ENCODE assay signal across 9 mouse cellular contexts in the genomic region with DNA sequence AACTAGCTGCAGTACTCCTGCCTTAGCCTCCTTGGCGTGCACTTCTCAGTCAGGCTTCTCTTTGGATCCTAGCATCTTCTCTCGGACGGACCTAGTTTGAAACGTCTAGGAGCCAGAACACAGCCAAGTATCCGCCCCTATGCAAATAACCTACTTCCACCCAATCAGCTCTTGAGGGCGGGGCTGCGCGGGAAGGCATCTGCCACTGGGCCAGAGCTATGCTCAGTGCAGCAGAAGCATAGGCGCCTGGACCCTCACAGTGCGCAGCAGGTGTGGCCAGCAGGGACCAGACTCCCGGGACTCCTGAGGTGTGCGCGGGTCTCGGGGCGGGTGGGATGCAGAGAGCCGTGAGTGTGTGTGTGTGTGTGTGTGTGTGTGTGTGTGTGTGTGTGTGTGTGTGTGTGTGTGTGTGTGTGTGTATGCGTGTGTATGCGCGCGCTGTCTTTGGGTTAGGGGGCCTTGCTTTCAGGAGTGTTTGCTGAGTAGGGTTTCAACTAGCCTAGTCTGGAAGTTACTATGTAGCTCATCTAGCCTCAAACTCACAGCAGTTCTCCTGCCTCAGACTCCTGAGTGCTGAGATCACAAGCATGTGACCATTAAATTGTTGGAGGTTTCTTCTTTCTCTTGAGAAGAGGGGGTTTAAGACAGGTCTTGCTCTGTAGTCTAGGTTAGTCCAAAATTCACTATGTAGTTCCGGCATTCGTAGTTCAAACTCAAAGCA. TPM values are rescaled to one million over a fixed set of nuclear protein-coding genes. Genes with fewer than 3 reads are reported as not detected.
DNase-seq lines count a peak whose midpoint lies in the region; ATAC-seq and TF ChIP-seq lines count a peak whose summit lies in the region.
"Had no signal": no experiment of that assay in that cellular context is flagged by ENCODE, and none has a peak within 500 bp of the region (broad histone marks: within the 10 kb centered on the region; RNA-seq: fewer than 3 reads in every experiment).

No protein-coding gene starts in this region.

- H3K27me3 ChIP-seq in MEL (ENCODE audit: control insufficient read depth in 1 of 2, insufficient read depth in 2 of 2, low read length in 2 of 2): no peaks in the 10 kb centered on the region
- no peaks in the 10 kb centered on the region for H3K27me3 ChIP-seq in forebrain, embryonic 14.5 days (replicated peaks; ENCODE audit: control insufficient read depth, insufficient read depth, low read length)

- peaks cover 0 to 7% of the 10 kb centered on the region in 2 experiments; a peak in 2 of 4 replicates for H3K4me1 ChIP-seq in MEL (ENCODE audit: control insufficient read depth in 1 of 2, insufficient read depth in 2 of 2, low read length in 2 of 2)
- no peaks in the 10 kb centered on the region for H3K4me1 ChIP-seq in forebrain, embryonic 14.5 days (ENCODE audit: control insufficient read depth, insufficient read depth, low read length)

- intact Hi-C loops in heart, postnatal 36 days (cut with DNase I): no loop called here
- intact Hi-C loops in left cerebral cortex, postnatal 10 days (cut with DNase I): no loop called here

- 13% methylated on average over 20 of the region's 22 CpGs for WGBS in forebrain, embryonic 14.5 days

- no peak for TF ChIP-seq POLR2A in MEL (IDR thresholded peaks at IDR 0.05; ENCODE audit: control insufficient read depth in 1 of 2, insufficient read depth in 1 of 2, low read depth in 1 of 2, low read length in 2 of 2, poor library complexity in 1 of 2)

- H3K36me3 ChIP-seq in MEL (ENCODE audit: control insufficient read depth in 1 of 2, insufficient read depth in 2 of 2, low read length in 2 of 2): no peaks in the 10 kb centered on the region; a peak in 1 of 4 replicates
- no peaks in the 10 kb centered on the region for H3K36me3 ChIP-seq in forebrain, embryonic 14.5 days (ENCODE audit: control insufficient read depth, insufficient read depth, low read length)

- no peaks in the 10 kb centered on the region for H3K79me2 ChIP-seq in MEL (ENCODE audit: control insufficient read depth, insufficient read depth, low read length, poor library complexity)

- ATAC-seq in forebrain, embryonic 14.5 days: peak; percentile 96
- ATAC-seq in megakaryocyte, adult 5-6 weeks (ENCODE audit: poor library complexity, severe bottlenecking): peak; percentile 99

- no peak overlapping the region for H3K27ac ChIP-seq in MEL (ENCODE audit: control insufficient read depth, low read depth, low read length)
- no peak overlapping the region for H3K27ac ChIP-seq in forebrain, embryonic 14.5 days (ENCODE audit: low read depth, low read length)
- H3K27ac ChIP-seq: layer of hippocampus, adult 2 months had no signal

- H3K9ac ChIP-seq in MEL (ENCODE audit: control insufficient read depth, low read depth, low read length, poor library complexity, severe bottlenecking): no peak overlapping the region
- H3K9ac ChIP-seq in forebrain, embryonic 14.5 days (ENCODE audit: low read length): 0 out of 2 replicates have a peak overlapping the region, but pooled peaks have one; percentile 17

- no peak for TF ChIP-seq RAD21 in MEL (IDR thresholded peaks at IDR 0.05; ENCODE audit: low read depth, low read length)

- peak; percentile 93 for DNase-seq in MEL (ENCODE audit: low read depth, low spot score)
- DNase-seq in adrenal gland, postnatal 25 days: peak; percentile 68
- peak; percentile 91 for DNase-seq in forebrain, embryonic 14.5 days (ENCODE audit: low spot score)
- DNase-seq in heart, postnatal 36 days: peak; percentile 21 to 47
- DNase-seq in left cerebral cortex, postnatal 10 days (ENCODE audit: extremely low spot score in 1 of 2, low spot score in 2 of 2): peak; percentile 55 to 86
- peak; percentile 79 to 85 for DNase-seq in right cerebral cortex, postnatal 10 days (ENCODE audit: low spot score in 2 of 2)
- peak; percentile 81 for DNase-seq in yolk sac, embryonic 10.5 days (ENCODE audit: low spot score)

- peak overlapping the region; percentile 31 for H3K4me2 ChIP-seq in forebrain, embryonic 14.5 days (ENCODE audit: low read length)

- no peak overlapping the region; a peak in 2 of 4 replicates for H3K4me3 ChIP-seq in MEL (ENCODE audit: control insufficient read depth in 1 of 2, insufficient read depth in 1 of 2, low read depth in 2 of 2, low read length in 2 of 2)
- H3K4me3 ChIP-seq in forebrain, embryonic 14.5 days (ENCODE audit: low read depth, low read length): no peak overlapping the region
- H3K4me3 ChIP-seq: layer of hippocampus, adult 2 months had no signal

- no peak for TF ChIP-seq EP300 in MEL (IDR thresholded peaks at IDR 0.05; ENCODE audit: low read depth in 1 of 2, low read length in 2 of 2)

- no peaks in the 10 kb centered on the region for H3K9me3 ChIP-seq in MEL (replicated peaks; ENCODE audit: insufficient read depth, low read length)
- no peaks in the 10 kb centered on the region for H3K9me3 ChIP-seq in forebrain, embryonic 14.5 days (replicated peaks; ENCODE audit: control insufficient read depth, low read length)

- no peak for TF ChIP-seq CTCF in MEL (IDR thresholded peaks at IDR 0.05 in 2 of 3, conservative IDR thresholded peaks at IDR 0.05 in 1 of 3; ENCODE audit: control insufficient read depth in 1 of 3, insufficient read depth in 1 of 3, low read depth in 2 of 3, low read length in 3 of 3, poor library complexity in 1 of 3, severe bottlenecking in 1 of 3)

TF ChIP-seq in MEL, 35 proteins besides CTCF, POLR2A, EP300 and RAD21:
- TF ChIP-seq TBP (IDR thresholded peaks at IDR 0.05; ENCODE audit: low read depth, low read length): 0 out of 2 replicates have a peak, but pooled peaks have one; percentile 29
- no peak for TF ChIP-seq MXI1 (IDR thresholded peaks at IDR 0.05; ENCODE audit: low read depth, low read length)
- peak; percentile 63 for TF ChIP-seq NRF1 (IDR thresholded peaks at IDR 0.05; ENCODE audit: insufficient read depth, low read depth, low read length, poor library complexity, severe bottlenecking)
- 0 out of 2 replicates have a peak, but pooled peaks have one; percentile 61 for TF ChIP-seq E2F4 (IDR thresholded peaks at IDR 0.05; ENCODE audit: borderline replicate concordance, low read depth, low read length)
- TF ChIP-seq GATA1 (IDR thresholded peaks at IDR 0.05; ENCODE audit: low read depth, low read length): no peak

RNA-seq across cellular contexts. Expression of a gene that starts 13.2 kb away (rescaled TPM):
- total RNA-seq in MEL (2012; rRNA removed): 2.0 and 2.5 TPM in 2 replicates
- polyA plus RNA-seq in MEL (2012; ENCODE audit: insufficient read depth in 1 of 2, insufficient read length in 2 of 2, low read depth in 1 of 2, low replicate concordance in 2 of 2, missing spikeins in 1 of 2): 1 to 10 TPM in 1 of 2 experiments, not detected in 1; 6.5 TPM
- 0.79 TPM in 1 of 2 replicates, not detected in the other for total RNA-seq in adrenal gland, postnatal 25 days (2021)
- 0.30 and 0.77 TPM in 2 replicates for polyA plus RNA-seq in forebrain, embryonic 14.5 days (2014; fragmentation: Nextera tagmentation; extraction: Ambion mirVana)
- total RNA-seq in heart, postnatal 36 days (2021): under 1 TPM; 0.25 to 0.49 TPM
- total RNA-seq in left cerebral cortex, postnatal 10 days (2021): under 1 TPM in 1 of 2 experiments, not detected in 1; 0.59 TPM
- 0.39 TPM in 1 of 2 replicates, not detected in the other for total RNA-seq in megakaryocyte, adult 5-6 weeks (2015)
- not detected in 2 replicates for total RNA-seq in megakaryocyte, adult 5-6 weeks (2017)

RNA-seq across cellular contexts. Expression of a gene that starts 13.4 kb away (rescaled TPM):
- total RNA-seq in MEL (2012; rRNA removed): 49.5 and 62.8 TPM in 2 replicates
- 10 to 100 TPM in 1 of 2 experiments, not detected in 1; 73.0 TPM for polyA plus RNA-seq in MEL (2012; ENCODE audit: insufficient read depth in 1 of 2, insufficient read length in 2 of 2, low read depth in 1 of 2, low replicate concordance in 2 of 2, missing spikeins in 1 of 2)
- total RNA-seq in adrenal gland, postnatal 25 days (2021): 70.3 and 71.8 TPM in 2 replicates
- polyA plus RNA-seq in forebrain, embryonic 14.5 days (2014; fragmentation: Nextera tagmentation; extraction: Ambion mirVana): 66.2 and 76.7 TPM in 2 replicates
- 10 to 100 TPM; 23.5 to 23.7 TPM for total RNA-seq in heart, postnatal 36 days (2021)
- total RNA-seq in left cerebral cortex, postnatal 10 days (2021): 10 to 100 TPM; 40.7 to 42.3 TPM
- total RNA-seq in megakaryocyte, adult 5-6 weeks (2015): 35.3 and 51.3 TPM in 2 replicates
- total RNA-seq in megakaryocyte, adult 5-6 weeks (2017): 32.2 and 35.8 TPM in 2 replicates

RNA-seq across cellular contexts. Expression of a gene that starts 13.7 kb away (rescaled TPM):
- total RNA-seq in MEL (2012; rRNA removed): 5.0 and 5.5 TPM in 2 replicates
- 1 to 10 TPM in 1 of 2 experiments, not detected in 1; 7.2 TPM for polyA plus RNA-seq in MEL (2012; ENCODE audit: insufficient read depth in 1 of 2, insufficient read length in 2 of 2, low read depth in 1 of 2, low replicate concordance in 2 of 2, missing spikeins in 1 of 2)
- 14.6 and 17.6 TPM in 2 replicates for total RNA-seq in adrenal gland, postnatal 25 days (2021)
- 8.7 and 9.2 TPM in 2 replicates for polyA plus RNA-seq in forebrain, embryonic 14.5 days (2014; fragmentation: Nextera tagmentation; extraction: Ambion mirVana)
- 10 to 100 TPM; 17.2 to 19.6 TPM for total RNA-seq in heart, postnatal 36 days (2021)
- 10 to 100 TPM in 1 of 2 experiments, 1 to 10 TPM in 1; 8.3 to 10.9 TPM for total RNA-seq in left cerebral cortex, postnatal 10 days (2021)
- total RNA-seq in megakaryocyte, adult 5-6 weeks (2015): 13.6 and 16.3 TPM in 2 replicates
- total RNA-seq in megakaryocyte, adult 5-6 weeks (2017): 12.5 and 14.5 TPM in 2 replicates

RNA-seq across cellular contexts. Expression of a gene that starts 19.5 kb away (rescaled TPM):
- total RNA-seq in MEL (2012; rRNA removed): 45.1 and 50.7 TPM in 2 replicates
- polyA plus RNA-seq in MEL (2012; ENCODE audit: insufficient read depth in 1 of 2, insufficient read length in 2 of 2, low read depth in 1 of 2, low replicate concordance in 2 of 2, missing spikeins in 1 of 2): 10 to 100 TPM in 1 of 2 experiments, not detected in 1; 51.4 TPM
- total RNA-seq in adrenal gland, postnatal 25 days (2021): 55.6 and 76.6 TPM in 2 replicates
- 36.7 and 40.8 TPM in 2 replicates for polyA plus RNA-seq in forebrain, embryonic 14.5 days (2014; fragmentation: Nextera tagmentation; extraction: Ambion mirVana)
- total RNA-seq in heart, postnatal 36 days (2021): 100 to 1,000 TPM in 1 of 2 experiments, 10 to 100 TPM in 1; 99.2 to 103 TPM
- 10 to 100 TPM; 49.0 to 55.7 TPM for total RNA-seq in left cerebral cortex, postnatal 10 days (2021)
- 7.4 and 7.8 TPM in 2 replicates for total RNA-seq in megakaryocyte, adult 5-6 weeks (2015)
- total RNA-seq in megakaryocyte, adult 5-6 weeks (2017): 3.9 and 8.5 TPM in 2 replicates

RNA-seq across cellular contexts. Expression of a gene that starts 21.6 kb away (rescaled TPM):
- 20.8 and 24.6 TPM in 2 replicates for total RNA-seq in MEL (2012; rRNA removed)
- polyA plus RNA-seq in MEL (2012; ENCODE audit: insufficient read depth in 1 of 2, insufficient read length in 2 of 2, low read depth in 1 of 2, low replicate concordance in 2 of 2, missing spikeins in 1 of 2): 10 to 100 TPM in 1 of 2 experiments, not detected in 1; 55.7 TPM
- total RNA-seq in adrenal gland, postnatal 25 days (2021): 21.1 and 21.3 TPM in 2 replicates
- polyA plus RNA-seq in forebrain, embryonic 14.5 days (2014; fragmentation: Nextera tagmentation; extraction: Ambion mirVana): 41.4 and 46.0 TPM in 2 replicates
- total RNA-seq in heart, postnatal 36 days (2021): 1 to 10 TPM; 8.3 to 8.5 TPM
- 10 to 100 TPM; 32.7 to 33.6 TPM for total RNA-seq in left cerebral cortex, postnatal 10 days (2021)
- total RNA-seq in megakaryocyte, adult 5-6 weeks (2015): 19.5 and 25.6 TPM in 2 replicates
- 4.7 and 7.1 TPM in 2 replicates for total RNA-seq in megakaryocyte, adult 5-6 weeks (2017)

Comparison
In these comparisons a context has a peak if more than half of its experiments do, and no peak if none do; other contexts are left out.
1. DNase-seq: peak in every context shown above with its lines; median percentile 93 in MEL; 91 in forebrain, embryonic 14.5 days; 82 in right cerebral cortex, postnatal 10 days; 81 in yolk sac, embryonic 10.5 days; 70 in left cerebral cortex, postnatal 10 days; 68 in adrenal gland, postnatal 25 days; 34 in heart, postnatal 36 days.